Mouse (Mus musculus) kidney, postnatal 14 days (tissue): ENCODE measurements around the gene Rasgef1c.

ENCODE experiments used
- DNase-seq: peaks from one replicate; pipeline ENCODE4 v3.0.0; 2022; ENCODE audit warnings: mixed read lengths

The Rasgef1c gene

GRCm38 (mm10) chr11:50026521-50027090 lies 125.0 kb downstream of the Rasgef1c start:
- DNase-seq = no peak

DNA sequence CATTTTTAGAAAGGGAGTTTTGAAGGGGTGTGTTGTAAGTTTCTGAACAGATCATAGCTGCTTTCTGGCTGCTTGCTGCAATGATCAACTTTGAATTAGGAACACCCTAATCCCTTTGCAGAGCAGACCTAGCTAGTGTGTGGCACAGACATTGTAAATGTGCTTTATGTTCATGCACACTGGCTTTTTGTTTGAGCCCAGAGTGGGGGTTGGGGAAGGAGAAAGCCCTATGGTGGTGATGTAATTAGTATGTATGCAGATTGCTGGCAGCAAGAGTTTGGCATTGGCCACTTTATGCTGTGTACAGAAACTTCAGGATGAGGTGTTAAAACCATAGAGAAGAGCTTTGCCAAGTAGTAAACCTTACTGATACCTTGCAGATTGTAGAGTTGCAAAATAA lies 126.8 kb downstream of the Rasgef1c start:
- DNase-seq = no peak
